Mouse (Mus musculus) embryonic facial prominence, embryonic 15.5 days (tissue): ENCODE results near the gene Gjd3. TPM values are rescaled to one million over a fixed set of nuclear protein-coding genes. Genes with fewer than 3 reads are reported as not detected.

ENCODE experiments used
- ATAC-seq: fragments of 200-750 bp; cut with Nextera tagmentation; 2 replicates; pipeline ENCODE4 v1.8.0; 2017; ENCODE audit warnings: low read depth, moderate TSS enrichment; ENCODE audit not compliant: insufficient number of reproducible peaks, low FRiP score, low TSS enrichment
- H3K27ac ChIP-seq: fragments of 300-500 bp; sonication (generic); replicated peaks from 2 replicates; pipeline ENCODE4 v1.5.1; 2015; ENCODE audit warnings: mild to moderate bottlenecking, inconsistent platforms
- H3K27me3 ChIP-seq: fragments of 300-500 bp; sonication (generic); 2 replicates; pipeline ENCODE4 v1.6.1; 2015; ENCODE audit warnings: inconsistent platforms
- H3K36me3 ChIP-seq: fragments of 300-500 bp; sonication (generic); 2 replicates; pipeline ENCODE4 v1.6.1; 2015; ENCODE audit warnings: mild to moderate bottlenecking, inconsistent platforms
- H3K4me1 ChIP-seq: fragments of 300-500 bp; sonication (generic); 2 replicates; pipeline ENCODE4 v1.6.1; 2015; ENCODE audit warnings: inconsistent platforms
- H3K4me2 ChIP-seq: fragments of 300-500 bp; sonication (generic); replicated peaks from 2 replicates; pipeline ENCODE4 v1.6.1; 2015; ENCODE audit warnings: mild to moderate bottlenecking, inconsistent platforms
- H3K4me3 ChIP-seq: fragments of 300-500 bp; sonication (generic); replicated peaks from 2 replicates; pipeline ENCODE4 v1.5.1; 2015; ENCODE audit warnings: mild to moderate bottlenecking, inconsistent platforms
- H3K9ac ChIP-seq: fragments of 300-500 bp; sonication (generic); 2 replicates; pipeline ENCODE4 v1.6.1; 2015; ENCODE audit warnings: inconsistent platforms
- H3K9me3 ChIP-seq: fragments of 300-500 bp; sonication (generic); replicated peaks from 2 replicates; pipeline ENCODE4 v1.6.1; 2016; ENCODE audit warnings: inconsistent platforms
- WGBS: fragments of 180-500 bp; shearing (Covaris S2); methylation state at CpG from one replicate; pipeline ENCODE4 v1.1.7; 2015; 5-methylcytosine and 5-hydroxymethylcytosine counted together
- polyA plus RNA-seq: library from polyadenylated mRNA; unstranded; fragments of >200 nt; fragmentation: Nextera tagmentation; extraction: Ambion mirVana; gene quantifications from 2 replicates; pipeline ENCODE4 v1.2.1, GENCODE M21; 2015

Gene Gjd3
- polyA plus RNA-seq, 1 experiment from 2014 or later: 1.1 TPM

DNA sequence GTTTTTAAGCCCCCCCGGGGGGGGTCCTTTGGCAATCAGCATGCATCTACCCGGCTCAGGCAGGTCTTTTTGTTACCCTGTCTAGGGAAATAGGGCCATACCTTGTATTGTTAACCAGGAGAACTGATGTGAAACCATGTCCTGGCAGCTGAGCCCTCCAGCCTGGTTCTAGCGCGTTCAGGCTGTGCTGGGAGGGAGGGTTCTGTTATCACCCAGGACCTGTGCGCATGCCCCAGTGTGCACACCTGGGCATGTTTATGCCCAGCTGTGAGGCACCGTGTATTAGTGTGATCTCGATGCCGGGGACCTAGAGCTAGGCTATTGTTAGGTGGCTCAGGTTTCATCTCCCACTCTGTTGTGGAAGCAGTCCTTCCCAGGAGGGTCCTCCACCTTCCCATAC lies 21.1 kb downstream of the Gjd3 start:
- 14% methylated on average over 8 of the region's 8 CpGs for WGBS
- peak overlapping the region; percentile 86 for H3K27ac ChIP-seq
- H3K9me3 ChIP-seq: no peaks in the 10 kb centered on the region
- H3K27me3 ChIP-seq: no peaks in the 10 kb centered on the region
- ATAC-seq: no peak
- peak overlapping the region; percentile 37; the same call in 1 of the 2 replicates for H3K9ac ChIP-seq
- peaks cover 19% of the 10 kb centered on the region for H3K36me3 ChIP-seq
- H3K4me1 ChIP-seq: peaks cover 81% of the 10 kb centered on the region
- peak overlapping the region; percentile 95 for H3K4me2 ChIP-seq
- peak overlapping the region; percentile 63 for H3K4me3 ChIP-seq

- peak overlapping the region; percentile 63 for H3K4me3 ChIP-seq
- peaks cover 18% of the 10 kb centered on the region for H3K36me3 ChIP-seq
- H3K9me3 ChIP-seq: no peaks in the 10 kb centered on the region
- H3K27ac ChIP-seq: peak overlapping the region; percentile 86
- peak overlapping the region; percentile 37 for H3K9ac ChIP-seq
- peak overlapping the region; percentile 95 for H3K4me2 ChIP-seq
- ATAC-seq: no peak
- 13% methylated on average over 18 of the region's 18 CpGs for WGBS
- no peaks in the 10 kb centered on the region for H3K27me3 ChIP-seq
- H3K4me1 ChIP-seq: peaks cover 75% of the 10 kb centered on the region
Measured at GRCm38 (mm10) chr11:98961051-98961592, 21.7 kb downstream of the Gjd3 start.

GRCm38 (mm10) chr11:98960313-98960906 lies 22.4 kb downstream of the Gjd3 start:
- H3K27me3 ChIP-seq: no peaks in the 10 kb centered on the region
- peaks cover 17% of the 10 kb centered on the region for H3K36me3 ChIP-seq
- peak overlapping the region; percentile 86 for H3K27ac ChIP-seq
- peak overlapping the region; percentile 95 for H3K4me2 ChIP-seq
- no peaks in the 10 kb centered on the region for H3K9me3 ChIP-seq
- under 1% methylated on average over 50 of the region's 53 CpGs for WGBS
- peak overlapping the region; percentile 63 for H3K4me3 ChIP-seq
- peak overlapping the region; percentile 37 for H3K9ac ChIP-seq
- H3K4me1 ChIP-seq: peaks cover 73% of the 10 kb centered on the region
- peak; percentile 25; the same call in 1 of the 2 replicates for ATAC-seq

DNA sequence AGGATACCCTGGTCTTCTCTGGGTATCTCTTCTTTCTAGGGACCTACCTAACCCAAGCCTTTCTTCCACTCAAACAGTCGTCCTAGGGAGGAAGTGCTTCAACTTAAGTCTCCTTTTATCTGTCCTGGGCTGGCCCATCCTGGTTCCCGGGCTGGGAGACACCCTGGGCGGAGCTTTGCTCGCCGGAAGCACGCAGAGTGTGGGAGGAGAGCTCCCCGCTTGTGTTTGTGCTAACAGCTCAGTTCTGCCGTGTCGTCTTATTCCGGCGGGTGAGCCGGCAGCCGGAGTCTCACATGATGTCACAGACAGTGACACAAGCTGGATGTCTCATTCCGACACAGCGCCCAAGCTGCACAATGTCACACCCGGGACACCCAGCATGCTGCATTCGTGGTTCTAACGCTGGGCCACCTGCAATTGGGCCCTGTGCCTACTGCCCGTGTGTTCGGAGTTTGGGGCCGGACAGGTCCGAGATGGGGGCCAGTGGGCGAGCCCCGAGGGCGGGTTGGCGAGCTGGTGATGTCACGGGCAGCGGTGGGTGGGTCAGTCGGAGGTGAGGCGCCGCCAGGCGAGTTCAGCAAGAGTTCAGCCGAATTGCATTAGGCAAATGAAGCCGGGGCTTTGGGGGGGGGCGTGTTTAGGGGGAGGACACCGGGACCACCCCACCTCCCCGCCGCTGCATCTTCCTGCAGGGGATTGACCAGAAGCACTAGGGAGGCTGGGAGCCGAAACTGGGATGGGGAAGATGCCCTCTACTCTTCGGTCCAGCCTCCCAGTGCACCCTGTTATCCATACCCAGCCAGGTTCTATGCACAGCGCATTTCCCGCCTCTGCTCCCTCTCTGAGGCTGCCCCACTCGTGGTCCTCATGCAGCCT lies 23.1 kb downstream of the Gjd3 start:
- peak overlapping the region; percentile 63 for H3K4me3 ChIP-seq
- no peaks in the 10 kb centered on the region for H3K9me3 ChIP-seq
- H3K4me2 ChIP-seq: peak overlapping the region; percentile 95
- no peak for ATAC-seq
- WGBS: 1% methylated on average over 41 of the region's 43 CpGs
- peak overlapping the region; percentile 86 for H3K27ac ChIP-seq
- peaks cover 17% of the 10 kb centered on the region for H3K36me3 ChIP-seq
- no peaks in the 10 kb centered on the region for H3K27me3 ChIP-seq
- peaks cover 73% of the 10 kb centered on the region for H3K4me1 ChIP-seq
- H3K9ac ChIP-seq: no peak overlapping the region; the same call in 1 of the 2 replicates

DNA sequence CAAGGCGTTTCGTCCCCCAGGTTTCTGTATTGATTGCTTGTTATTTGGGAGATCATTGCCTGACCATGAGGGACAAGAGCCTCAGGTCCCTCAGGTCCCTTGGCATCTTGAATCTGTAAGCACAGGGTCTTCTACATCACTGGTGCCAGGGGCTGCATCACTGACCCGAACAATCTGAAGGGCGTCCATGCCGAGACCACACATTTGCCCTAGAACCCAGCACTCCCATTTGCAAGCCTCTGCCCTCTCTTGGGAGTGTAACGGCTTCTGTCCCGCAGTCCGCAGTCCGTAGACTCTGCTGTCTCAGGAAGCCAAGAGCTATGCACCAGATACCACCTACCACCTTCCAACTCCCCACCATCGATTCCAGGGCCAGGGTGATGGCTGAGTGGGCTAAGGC lies 26.5 kb downstream of the Gjd3 start:
- peaks cover 28% of the 10 kb centered on the region for H3K36me3 ChIP-seq
- no peaks in the 10 kb centered on the region for H3K9me3 ChIP-seq

DNA sequence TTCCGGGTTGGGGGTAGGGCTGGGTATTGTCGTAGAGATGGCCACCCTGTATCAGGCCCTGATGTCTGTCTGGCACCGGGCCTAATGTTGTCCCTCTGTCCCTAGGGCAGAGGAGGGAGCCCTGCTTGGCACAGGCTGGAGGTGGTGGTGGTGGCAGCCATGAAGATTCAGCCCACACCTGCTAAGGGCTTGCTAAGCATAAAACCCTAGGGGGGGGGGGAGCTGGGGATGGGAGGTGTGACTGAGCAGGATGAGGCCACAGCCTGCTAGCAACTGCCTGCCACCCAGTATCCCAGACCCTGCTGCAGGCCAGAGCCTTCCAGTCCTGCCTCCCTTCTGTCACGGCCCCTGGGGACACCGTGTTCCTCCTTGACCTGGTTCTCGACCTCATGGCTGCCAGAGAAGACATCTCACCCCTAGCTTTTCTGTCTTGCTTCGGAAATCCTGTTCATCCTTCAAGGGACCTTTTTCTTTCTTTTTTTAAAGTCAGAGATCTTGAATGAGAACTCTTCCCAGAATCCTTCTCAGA lies 27.0 kb downstream of the Gjd3 start:
- H3K4me1 ChIP-seq: peaks cover 67% of the 10 kb centered on the region
- 45% methylated on average over 5 of the region's 7 CpGs for WGBS
- no peak overlapping the region for H3K4me3 ChIP-seq
- H3K36me3 ChIP-seq: peaks cover 30% of the 10 kb centered on the region
- ATAC-seq: no peak
- 0 out of 2 replicates have a peak overlapping the region, but pooled peaks have one; percentile 44 for H3K27ac ChIP-seq
- H3K9ac ChIP-seq: no peak overlapping the region
- no peak overlapping the region for H3K4me2 ChIP-seq
- H3K9me3 ChIP-seq: no peaks in the 10 kb centered on the region
- H3K27me3 ChIP-seq: no peaks in the 10 kb centered on the region

More for the DNA sequence above, 26.5 kb downstream of the Gjd3 start:
- Histone ChIP-seq H3K27ac (no peak overlapping the region), H3K4me1 (peaks cover 67% of the 10 kb centered on the region), H3K27me3 (no peaks in the 10 kb centered on the region), H3K4me2 (no peak overlapping the region), H3K9ac (no peak overlapping the region), H3K4me3 (no peak overlapping the region)
- ATAC-seq: no peak
- 81% methylated on average over 10 of the region's 10 CpGs for WGBS

DNA sequence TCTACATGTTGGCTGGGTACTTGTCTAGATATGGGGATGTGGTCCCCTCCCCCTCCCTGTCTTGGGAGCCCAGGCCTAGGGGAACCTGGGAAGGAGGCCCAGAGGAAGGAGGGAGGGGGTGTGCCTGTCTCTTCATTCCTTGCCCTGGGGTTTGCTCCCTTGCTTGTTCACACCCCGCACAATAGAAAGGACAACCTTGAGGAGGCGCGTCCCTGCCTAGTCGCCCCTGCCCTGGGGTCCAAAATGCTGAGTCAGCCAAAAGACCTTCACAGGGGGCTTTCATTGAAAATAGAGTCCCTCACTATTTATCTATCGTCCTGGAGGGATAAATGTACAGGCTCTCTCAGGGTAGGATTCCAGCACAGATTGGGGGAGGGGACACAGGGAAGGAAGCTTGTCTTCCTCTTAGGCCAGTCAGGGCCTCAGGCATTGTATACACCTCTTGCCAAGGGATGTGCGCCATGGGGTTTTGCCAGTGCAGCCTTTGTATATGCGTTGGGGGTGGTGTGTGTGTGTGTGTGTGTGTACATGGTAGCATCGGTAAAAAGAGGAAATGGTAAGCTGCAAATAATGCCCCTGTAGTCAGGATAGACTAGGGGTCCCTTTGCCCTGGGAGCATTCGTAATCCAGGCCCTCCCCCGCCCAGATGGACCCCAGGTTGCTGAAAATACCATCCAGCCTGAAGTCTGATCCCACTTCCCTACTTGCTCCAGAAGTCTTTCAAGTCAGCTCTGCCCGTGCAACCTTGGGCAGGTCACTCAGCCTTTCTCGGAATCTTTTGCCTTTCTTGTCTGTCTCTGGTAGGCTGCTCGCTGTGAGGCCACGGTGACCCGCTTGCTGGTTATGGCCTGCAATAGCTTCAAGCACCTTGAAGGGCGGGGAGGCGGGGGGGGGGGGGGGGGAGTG lies 27.8 kb downstream of the Gjd3 start:
- WGBS: 29% methylated on average over 17 of the region's 17 CpGs
- Histone ChIP-seq H3K9ac (no peak overlapping the region; the same call in 1 of the 2 replicates), H3K4me1 (peaks cover 67% of the 10 kb centered on the region), H3K36me3 (peaks cover 37% of the 10 kb centered on the region), H3K9me3 (no peaks in the 10 kb centered on the region), H3K27me3 (no peaks in the 10 kb centered on the region), H3K4me2 (0 out of 2 replicates have a peak overlapping the region, but pooled peaks have one; percentile 0), H3K4me3 (no peak overlapping the region), H3K27ac (peak overlapping the region; percentile 68)
- no peak for ATAC-seq

DNA sequence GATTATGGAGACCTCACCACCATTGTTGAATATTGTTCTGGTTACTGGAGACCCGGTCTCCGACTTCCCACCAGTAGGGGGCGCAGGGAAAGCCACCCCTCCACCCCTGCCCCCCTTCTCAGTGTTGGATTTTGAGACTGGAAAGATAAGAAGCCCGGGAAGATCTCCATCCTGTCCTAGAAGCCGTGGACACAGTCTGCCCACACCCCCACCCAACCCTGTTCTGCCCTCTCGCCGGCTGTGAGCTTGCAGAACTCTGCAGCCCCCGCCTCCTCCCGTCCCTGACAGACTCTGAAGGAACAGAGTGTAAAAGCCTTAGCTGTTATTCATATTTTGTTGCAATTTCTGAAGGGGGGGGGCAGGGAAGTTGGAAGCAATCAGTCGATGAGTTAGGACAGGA lies 28.4 kb downstream of the Gjd3 start:
- Histone ChIP-seq H3K36me3 (peaks cover 39% of the 10 kb centered on the region), H3K27me3 (no peaks in the 10 kb centered on the region), H3K9ac (no peak overlapping the region; the same call in 1 of the 2 replicates), H3K4me2 (0 out of 2 replicates have a peak overlapping the region, but pooled peaks have one; percentile 0), H3K9me3 (no peaks in the 10 kb centered on the region), H3K27ac (peak overlapping the region; percentile 68; the same call in 1 of the 2 replicates), H3K4me1 (peaks cover 67% of the 10 kb centered on the region), H3K4me3 (no peak overlapping the region)
- no peak for ATAC-seq
- 6% methylated on average over 10 of the region's 10 CpGs for WGBS

DNA sequence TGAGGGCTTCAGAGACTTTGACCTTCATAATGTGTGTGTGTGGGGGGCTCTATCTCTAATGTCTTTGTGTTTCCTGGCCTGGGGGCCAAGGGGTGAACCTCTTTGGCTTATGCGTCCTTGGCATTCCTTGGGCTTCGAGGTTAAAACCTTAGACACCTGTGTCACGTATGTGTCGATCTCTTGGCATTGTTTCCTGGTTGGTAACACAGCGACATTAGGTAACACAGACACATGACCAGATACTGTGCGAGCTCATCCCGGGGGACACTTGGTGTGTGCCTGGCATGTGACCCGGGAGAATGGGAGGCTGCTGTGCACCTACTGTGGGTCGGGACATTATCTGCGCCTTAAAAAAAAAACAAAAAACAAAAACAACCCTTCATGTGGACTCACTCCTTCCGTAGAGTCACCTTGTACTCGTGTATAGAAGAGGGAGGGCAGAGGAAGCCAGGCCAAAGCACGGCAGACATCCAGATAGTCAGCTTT lies 28.9 kb downstream of the Gjd3 start:
- ATAC-seq: no peak
- Histone ChIP-seq H3K4me1 (peaks cover 67% of the 10 kb centered on the region), H3K27me3 (no peaks in the 10 kb centered on the region), H3K36me3 (peaks cover 39% of the 10 kb centered on the region), H3K9ac (no peak overlapping the region), H3K4me2 (no peak overlapping the region), H3K9me3 (no peaks in the 10 kb centered on the region), H3K27ac (0 out of 2 replicates have a peak overlapping the region, but pooled peaks have one; percentile 68), H3K4me3 (no peak overlapping the region)
- 27% methylated on average over 13 of the region's 13 CpGs for WGBS

- WGBS: 45% methylated on average over 2 of the region's 2 CpGs
- Histone ChIP-seq H3K36me3 (peaks cover 39% of the 10 kb centered on the region), H3K4me3 (no peak overlapping the region), H3K9me3 (no peaks in the 10 kb centered on the region), H3K27ac (0 out of 2 replicates have a peak overlapping the region, but pooled peaks have one; percentile 68), H3K27me3 (no peaks in the 10 kb centered on the region), H3K4me2 (no peak overlapping the region), H3K4me1 (peaks cover 66% of the 10 kb centered on the region), H3K9ac (no peak overlapping the region)
- no peak for ATAC-seq
Measured at GRCm38 (mm10) chr11:98953361-98953760, 29.5 kb downstream of the Gjd3 start.
